Mouse (Mus musculus) pancreas, adult 10 weeks (tissue): ENCODE measurements around the gene Rnf10. TPM values are rescaled to one million over a fixed set of nuclear protein-coding genes. Genes with fewer than 3 reads are reported as not detected.

Source experiments
- polyA plus RNA-seq: library from polyadenylated mRNA; stranded (reverse); fragments of 350-450 nt; fragmentation: Illumina TruSeq; extraction: RNeasy Lipid Tissue Mini Kit (QIAGEN cat#74804); gene quantifications from one replicate; pipeline ENCODE4 v1.2.3, GENCODE M21; 2015; ENCODE audit warnings: low read depth, low replicate concordance; ENCODE audit not compliant: insufficient read depth

The Rnf10 gene
- polyA plus RNA-seq: 42.8 TPM

GRCm38 (mm10) chr5:115272812-115273548, at the start of gene Rnf10:
Rnf10 (minus strand) TSS chr5:115272898.

GRCm38 (mm10) chr5:115300792-115301614, 28.3 kb upstream of the Rnf10 start, which contains the start of gene Dynll1:
Dynll1 (minus strand) TSS chr5:115300999.

GRCm38 (mm10) chr5:115279226-115280049, 6.7 kb upstream of the Rnf10 start, which contains the start of gene Coq5:
Coq5 (plus strand) TSS chr5:115279666.

GRCm38 (mm10) chr5:115235786-115236263, 36.9 kb downstream of the Rnf10 start, which contains the start of gene Pop5:
Pop5 (plus strand) TSS chr5:115235836.

GRCm38 (mm10) chr5:115193669-115194625, 78.8 kb downstream of the Rnf10 start, which contains the start of gene Cabp1:
Cabp1 (minus strand) TSS chr5:115194381.

Other genes with a start within 250 kb of the Rnf10 start
- gene Gm10401, start 174.6 kb downstream of the Rnf10 start, polyA plus RNA-seq: not detected
- gene Acads, start 153.6 kb downstream of the Rnf10 start, polyA plus RNA-seq: 6.5 TPM
- 9.4 TPM for gene Unc119b, start 137.9 kb downstream of the Rnf10 start, polyA plus RNA-seq
- gene Mlec, start 114.7 kb downstream of the Rnf10 start, polyA plus RNA-seq: 36.4 TPM
- 7.1 TPM for gene Cabp1, start 78.5 kb downstream of the Rnf10 start, polyA plus RNA-seq
- 32.9 TPM for gene Pop5, start 37.1 kb downstream of the Rnf10 start, polyA plus RNA-seq
- gene Coq5, start 6.8 kb upstream of the Rnf10 start, polyA plus RNA-seq: 3.5 TPM
- 82.0 TPM for gene Dynll1, start 28.1 kb upstream of the Rnf10 start, polyA plus RNA-seq
- gene Srsf9, start 54.3 kb upstream of the Rnf10 start, polyA plus RNA-seq: 14.8 TPM
- gene Gatc, start 68.3 kb upstream of the Rnf10 start, polyA plus RNA-seq: 5.2 TPM
- gene Triap1, start 68.3 kb upstream of the Rnf10 start, polyA plus RNA-seq: 12.4 TPM
- gene Cox6a1, start 76.1 kb upstream of the Rnf10 start, polyA plus RNA-seq: 144 TPM
- gene Msi1, start 156.7 kb upstream of the Rnf10 start, polyA plus RNA-seq: 0.44 TPM
- 2,205 TPM for gene Pla2g1b, start 193.4 kb upstream of the Rnf10 start, polyA plus RNA-seq
- 10.7 TPM for gene Sirt4, start 211.8 kb upstream of the Rnf10 start, polyA plus RNA-seq
- gene Pxn, start 233.8 kb upstream of the Rnf10 start, polyA plus RNA-seq: 16.8 TPM